Mouse (Mus musculus) left cerebral cortex, postnatal 14 days (tissue): Measurements from ENCODE around the gene St7. TPM values are rescaled to one million over a fixed set of nuclear protein-coding genes. Genes with fewer than 3 reads are reported as not detected.

Source experiments
- DNase-seq, 2 experiments: peaks; one replicate each; pipeline ENCODE4 v3.0.0; 2021 to 2022; ENCODE audit warnings: low spot score in 2 of 2, mixed read lengths in 1 of 2
- intact Hi-C: fragments of 180-260 bp; cut with DNase I; formaldehyde crosslinking; loops from one replicate; pipeline ENCODE4 v1.15.1; 2025
- total RNA-seq, 2 experiments: library from RNA; stranded (reverse); gene quantifications; 2 replicates each; pipeline ENCODE4 v1.2.3; 2021

St7 gene
- total RNA-seq, 2 experiments from 2014 or later, result 36.8 to 38.5 TPM

GRCm38 (mm10) chr6:17749596-17749995, 56.9 kb downstream of the St7 start:
- no peak for DNase-seq
- intact Hi-C loops, result no loop called here

GRCm38 (mm10) chr6:17750041-17750660, 57.4 kb downstream of the St7 start:
- intact Hi-C loops, result no loop called here
- DNase-seq, result no peak

DNA sequence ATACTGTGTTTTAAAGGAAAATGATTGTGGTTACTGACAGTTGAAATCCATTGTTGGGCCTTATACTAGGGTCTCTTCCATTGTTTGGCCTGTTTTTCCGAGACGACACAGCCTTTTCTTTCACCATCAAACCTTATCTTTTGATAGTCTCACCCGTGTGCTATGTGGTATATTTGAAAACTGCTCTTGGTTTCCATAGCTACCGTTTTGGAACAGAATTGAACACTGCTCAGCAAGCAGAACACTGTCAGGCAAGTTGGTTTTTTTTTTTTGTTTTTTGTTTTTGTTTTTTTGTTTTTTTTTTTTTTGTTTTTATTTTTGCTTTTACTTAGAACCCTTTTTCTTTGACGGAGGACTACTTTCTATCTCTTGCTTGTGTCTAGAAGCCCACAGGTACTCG, 58.2 kb downstream of the St7 start:
- DNase-seq, result no peak
- intact Hi-C loops, result no loop called here

DNA sequence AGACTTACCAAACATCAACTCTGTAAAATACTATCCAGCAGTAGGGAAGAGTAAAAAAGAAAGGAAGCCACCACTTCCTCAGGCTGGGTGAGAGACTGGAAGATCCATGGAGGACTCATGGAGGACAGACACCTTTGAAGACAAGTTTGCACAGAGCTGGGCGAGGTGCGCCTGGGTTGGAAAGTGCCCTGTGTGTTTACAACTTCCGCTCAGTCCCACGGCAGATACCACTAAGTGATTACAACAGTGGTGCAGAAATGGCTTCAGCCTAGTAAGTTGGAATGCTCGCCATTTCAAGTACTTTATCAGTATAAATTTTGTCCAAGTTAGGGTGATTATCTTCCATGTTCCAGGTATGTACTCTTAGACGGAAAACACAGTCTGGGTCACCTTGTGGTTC, 63.2 kb downstream of the St7 start:
- intact Hi-C loops, result no loop called here

DNA sequence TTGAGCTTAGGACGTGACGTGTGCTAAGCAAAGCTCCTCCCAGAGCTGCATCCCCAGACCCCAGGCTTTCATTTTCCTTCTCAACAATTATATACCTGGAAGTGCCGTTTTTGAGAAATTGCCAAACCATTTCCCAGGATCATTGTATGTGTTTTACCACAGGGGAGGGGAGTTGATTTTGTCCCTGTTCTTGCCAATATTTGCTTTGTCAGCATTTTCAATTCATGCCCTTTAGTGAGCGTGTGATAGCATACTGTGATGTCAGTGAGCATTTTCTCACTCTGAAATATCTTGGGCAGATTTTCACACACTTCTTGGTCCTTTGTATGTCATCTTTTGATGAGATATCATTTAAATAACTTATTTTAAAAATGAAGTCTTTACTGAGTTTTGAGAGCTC, 65.8 kb downstream of the St7 start:
- DNase-seq, result no peak
- intact Hi-C loops, result no loop called here

More for the DNA sequence above, 63.2 kb downstream of the St7 start:
- no peak for DNase-seq

DNA sequence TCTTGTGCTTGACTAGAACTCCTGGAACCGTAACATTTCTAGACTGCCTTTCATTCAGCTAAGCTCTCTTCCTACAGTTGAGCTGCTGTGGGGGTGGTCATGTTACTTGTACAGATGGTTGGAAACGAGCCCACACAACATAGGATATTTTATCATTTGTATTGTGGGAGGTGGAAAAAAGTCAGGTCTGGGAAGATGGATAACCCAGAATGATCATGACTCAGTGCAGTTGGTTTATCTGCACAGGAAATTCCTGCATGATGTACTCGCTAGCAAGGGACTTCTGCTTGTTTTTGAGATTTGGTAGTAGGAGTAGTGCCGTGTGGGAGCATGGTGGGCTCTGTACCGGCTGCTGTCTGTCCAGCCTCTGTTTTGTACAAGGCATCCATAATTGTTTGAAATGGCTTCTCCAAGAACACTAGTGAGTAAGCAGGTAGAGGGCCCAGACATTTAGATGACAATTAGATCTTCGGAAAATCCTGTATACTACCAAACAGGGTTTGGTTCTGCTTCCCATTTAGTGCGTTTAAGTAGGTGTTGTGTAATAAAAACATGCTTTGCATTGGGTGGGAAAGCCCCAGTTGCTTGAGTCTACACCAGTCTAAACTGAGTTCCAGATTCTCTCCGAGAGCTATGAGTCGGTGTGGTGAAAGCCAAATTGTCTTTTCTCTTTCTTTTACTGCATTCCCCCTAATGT, 71.4 kb downstream of the St7 start:
- peak; percentile 79 to 88 for DNase-seq
- intact Hi-C loops, result no loop called here

DNA sequence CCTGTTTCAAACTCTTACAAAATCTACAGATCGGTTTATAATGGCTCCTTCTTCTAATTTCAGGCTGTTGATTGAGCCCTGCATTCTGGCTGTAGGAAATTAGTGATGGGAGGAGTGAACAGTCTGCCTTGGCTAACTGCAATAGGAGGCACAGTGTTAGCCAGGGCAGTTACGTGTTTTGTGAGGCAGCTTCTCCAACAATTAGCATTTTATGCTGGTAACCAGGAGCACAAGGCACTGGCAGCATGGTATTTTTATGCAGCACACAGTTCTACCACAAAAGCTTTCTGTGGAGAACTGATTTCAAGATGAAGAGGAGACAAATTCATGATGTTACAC, 71.9 kb downstream of the St7 start:
- no peak for DNase-seq
- intact Hi-C loops, result no loop called here

GRCm38 (mm10) chr6:17769972-17770644, 77.4 kb downstream of the St7 start:
- intact Hi-C loops, result no loop called here
- no peak for DNase-seq

DNA sequence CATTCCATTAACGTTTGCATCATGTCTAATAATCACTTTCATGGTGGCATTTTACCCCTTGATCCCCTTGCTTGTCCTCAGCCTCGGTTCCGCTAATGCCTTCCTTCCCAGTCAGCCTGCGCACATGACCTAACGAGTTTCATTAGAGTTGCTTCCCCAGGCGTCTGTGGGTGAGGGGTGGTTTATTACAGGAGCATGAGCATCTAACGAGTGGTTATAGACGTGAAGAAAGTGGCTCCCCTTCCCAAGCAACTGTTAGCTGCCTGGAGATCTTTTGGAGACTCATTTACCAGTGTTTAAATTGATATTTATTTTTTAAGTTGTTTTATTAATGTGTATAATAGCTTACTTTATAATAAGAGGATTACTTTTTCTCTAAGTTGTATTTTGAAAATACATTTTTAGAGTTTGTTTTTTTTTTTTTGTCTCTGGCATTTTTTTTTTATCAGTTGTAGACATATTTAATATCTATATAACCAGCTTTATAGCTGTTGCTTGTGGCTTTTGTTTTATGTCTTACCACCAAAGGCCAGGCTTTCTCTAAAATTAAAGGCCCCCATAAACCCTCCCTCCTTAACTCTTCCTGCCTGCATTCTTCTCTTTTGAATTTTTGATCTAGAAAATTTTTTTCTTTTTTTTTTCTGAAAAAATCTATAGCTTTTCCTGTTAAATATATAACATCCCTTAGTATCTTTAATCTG, 78.1 kb downstream of the St7 start:
- DNase-seq, result no peak
- intact Hi-C loops, result no loop called here

DNA sequence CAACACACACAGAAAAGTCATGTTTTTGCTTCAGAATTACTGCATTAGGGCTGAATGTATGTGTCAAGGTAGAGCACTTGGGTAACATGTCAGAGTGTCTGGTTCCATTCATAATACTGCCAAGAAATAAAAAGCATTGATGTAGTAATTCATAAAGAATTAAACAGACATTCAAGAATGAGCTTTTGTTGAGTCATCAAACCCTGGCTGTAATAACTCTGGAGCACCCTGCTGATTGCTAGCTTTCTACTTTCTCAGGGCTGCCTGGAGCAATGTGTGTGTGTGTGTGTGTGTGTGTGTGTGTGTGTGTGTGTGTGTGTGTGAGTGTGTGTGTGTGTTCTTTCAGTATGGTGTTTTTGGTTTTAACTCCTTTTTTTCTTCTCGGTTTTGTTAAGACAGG, 78.7 kb downstream of the St7 start:
- DNase-seq, result no peak
- intact Hi-C loops, result no loop called here

- intact Hi-C loops, result no loop called here
- DNase-seq, result no peak
Measured at GRCm38 (mm10) chr6:17772514-17772913, 79.8 kb downstream of the St7 start.

DNA sequence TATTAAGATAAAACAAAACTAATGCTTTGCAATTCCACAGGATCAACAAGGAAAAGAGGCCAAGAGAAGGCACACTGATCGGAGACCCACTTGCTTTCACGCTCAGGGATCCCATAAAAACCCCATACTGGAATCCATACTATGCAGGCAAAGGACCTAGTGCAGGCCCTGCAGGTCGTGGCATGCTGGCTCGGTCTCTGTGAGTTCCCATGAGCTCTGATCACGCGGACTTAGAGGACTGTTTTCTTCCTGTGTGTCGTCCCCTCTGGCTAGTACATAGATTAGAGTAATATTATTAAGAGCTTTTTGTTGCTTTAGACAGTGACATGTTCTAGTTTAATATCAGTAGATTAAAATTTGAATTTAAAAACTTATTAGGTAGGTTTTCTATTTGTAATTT, 83.3 kb downstream of the St7 start:
- intact Hi-C loops, result no loop called here
- DNase-seq, result no peak

DNA sequence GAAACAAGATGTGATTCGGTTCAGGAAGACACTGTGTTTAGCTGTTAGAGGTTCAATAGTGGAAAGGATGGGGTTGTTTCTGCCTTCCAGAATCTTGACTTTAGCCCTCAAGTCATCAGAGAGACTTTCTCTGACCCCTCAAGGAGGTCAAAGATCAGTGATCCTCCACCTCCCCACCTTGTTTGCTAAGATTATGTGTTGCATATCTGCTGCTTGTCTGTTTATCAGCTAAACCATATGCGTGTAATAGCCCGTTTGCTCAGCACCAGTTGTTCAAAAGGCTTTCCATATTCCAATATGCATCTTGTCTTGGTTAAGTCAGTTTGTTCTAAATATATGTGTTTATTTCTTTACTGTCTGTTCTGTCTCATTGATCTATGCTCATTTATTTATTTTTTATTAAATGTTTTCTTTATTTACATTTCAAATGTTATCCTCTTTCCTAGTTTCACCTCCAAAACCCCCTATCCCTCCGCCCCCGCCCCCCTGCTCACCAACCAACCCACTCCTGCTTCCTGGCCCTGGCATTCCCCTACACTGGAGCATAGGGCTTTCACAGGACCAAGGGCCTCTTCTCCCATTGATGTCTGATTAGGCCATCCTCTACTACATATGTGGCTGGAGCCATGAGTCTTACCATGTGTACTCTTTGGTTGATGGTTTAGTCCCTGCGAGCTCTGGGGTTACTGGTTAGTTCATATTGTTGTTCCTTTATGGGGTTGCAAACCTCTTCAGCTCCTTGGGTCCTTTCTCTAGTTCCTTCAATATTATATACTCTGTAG, 84.5 kb downstream of the St7 start:
- intact Hi-C loops, result no loop called here

DNA sequence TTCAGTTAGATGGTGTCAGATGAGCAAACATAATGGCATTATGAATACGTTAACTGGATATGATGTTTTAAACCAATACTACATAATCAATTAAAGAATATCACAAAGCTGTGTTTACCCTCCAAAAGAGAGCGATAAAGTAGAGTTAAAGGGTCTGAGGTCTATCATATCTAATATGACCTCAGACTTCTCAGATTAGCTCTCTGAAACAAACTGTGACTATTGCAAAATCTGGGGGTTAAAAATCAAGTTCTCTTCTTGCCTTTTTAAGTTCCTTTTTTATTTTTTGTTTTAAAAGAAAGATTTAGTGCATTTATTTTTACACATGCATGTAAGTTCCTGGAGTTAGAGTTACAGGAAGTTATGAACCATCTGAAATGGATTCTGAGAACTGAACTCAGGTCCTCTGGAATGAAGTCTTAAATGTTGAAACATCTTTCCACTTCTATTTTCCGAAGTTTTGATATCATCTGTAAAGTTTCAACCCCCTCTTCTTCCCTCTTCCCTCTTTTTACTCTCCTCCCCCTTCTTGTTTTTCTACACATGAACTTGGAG, 86.0 kb downstream of the St7 start:
- intact Hi-C loops, result no loop called here
- DNase-seq, result no peak

More for the DNA sequence above, 84.5 kb downstream of the St7 start:
- DNase-seq, result no peak

DNA sequence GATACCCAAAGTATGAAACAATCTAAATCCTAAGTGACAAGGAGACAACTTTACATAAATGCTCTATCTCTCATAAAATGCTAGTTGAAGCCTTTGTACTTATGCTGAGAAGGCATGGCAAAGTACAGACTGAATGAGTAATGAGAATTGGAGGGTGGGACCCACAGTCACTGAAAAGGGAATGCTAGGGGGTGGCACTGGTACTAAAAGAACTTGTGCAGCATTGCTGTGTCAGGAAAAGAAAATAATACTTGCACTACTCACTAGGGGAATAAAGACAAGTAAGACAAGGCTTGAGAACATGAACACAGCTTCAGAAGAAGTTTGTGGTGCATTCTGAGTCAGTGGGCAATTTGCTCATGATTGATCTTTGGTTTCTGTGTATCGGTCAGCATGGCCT, 90.8 kb downstream of the St7 start:
- intact Hi-C loops, result no loop called here
- no peak for DNase-seq

- no peak for DNase-seq
- intact Hi-C loops, result no loop called here
Measured at GRCm38 (mm10) chr6:17784523-17784922, 91.8 kb downstream of the St7 start.

- intact Hi-C loops, result no loop called here
- DNase-seq, result no peak
Measured at GRCm38 (mm10) chr6:17785248-17785647, 92.5 kb downstream of the St7 start.

DNA sequence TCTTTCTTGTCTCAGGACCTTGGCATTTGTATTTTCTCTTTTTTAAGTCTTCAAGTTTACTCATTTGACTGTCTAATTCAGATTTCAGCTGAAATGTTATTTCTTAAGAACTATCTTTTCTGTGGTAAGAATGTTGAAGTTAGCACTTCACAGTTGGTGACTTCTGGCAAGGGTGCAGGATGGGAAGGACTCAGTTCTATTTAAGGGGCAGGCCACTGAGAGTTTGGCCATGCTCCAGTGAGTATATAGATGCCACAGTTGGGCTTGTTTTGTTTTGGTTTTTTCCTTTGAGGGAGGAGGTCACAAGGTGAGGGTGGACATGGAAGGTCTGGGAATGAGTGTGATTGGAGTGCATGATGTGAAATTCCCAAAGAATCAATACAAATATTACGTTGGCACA, 95.1 kb downstream of the St7 start:
- DNase-seq, result no peak
- intact Hi-C loops, result no loop called here

GRCm38 (mm10) chr6:17790251-17790650, 97.5 kb downstream of the St7 start:
- DNase-seq, result no peak
- intact Hi-C loops, result no loop called here
